Mouse (Mus musculus) lung, embryonic 16.5 days (tissue): ENCODE measurements around the gene Magi2. TPM values are rescaled to one million over a fixed set of nuclear protein-coding genes. Genes with fewer than 3 reads are reported as not detected.

Experiments used
- ATAC-seq: fragments of 200-750 bp; cut with Nextera tagmentation; 2 replicates; pipeline ENCODE4 v1.8.0; 2017; ENCODE audit warnings: low read depth, mild to moderate bottlenecking, moderate library complexity
- H3K27ac ChIP-seq: fragments of 300-500 bp; sonication (generic); 2 replicates; pipeline ENCODE4 v1.5.1; 2014; ENCODE audit warnings: mild to moderate bottlenecking, control low read depth, low read length
- H3K27me3 ChIP-seq: fragments of 300-500 bp; sonication (generic); 2 replicates; pipeline ENCODE4 v1.6.1; 2014; ENCODE audit warnings: low read depth, low read length, mixed read lengths; ENCODE audit not compliant: control insufficient read depth, insufficient read depth
- H3K36me3 ChIP-seq: fragments of 300-500 bp; sonication (generic); 2 replicates; pipeline ENCODE4 v1.6.1; 2014; ENCODE audit warnings: low read length; ENCODE audit not compliant: control insufficient read depth, insufficient read depth
- H3K4me1 ChIP-seq: fragments of 300-500 bp; sonication (generic); replicated peaks from 2 replicates; pipeline ENCODE4 v1.6.1; 2014; ENCODE audit warnings: low read length, mixed read lengths; ENCODE audit not compliant: control insufficient read depth, insufficient read depth
- H3K4me2 ChIP-seq: fragments of 300-500 bp; sonication (generic); 2 replicates; pipeline ENCODE4 v1.6.1; 2014; ENCODE audit warnings: low read depth, low read length, control low read depth
- H3K4me3 ChIP-seq: fragments of 300-500 bp; sonication (generic); 2 replicates; pipeline ENCODE4 v1.5.1; 2014; ENCODE audit warnings: mild to moderate bottlenecking, low read length, control low read depth
- H3K9ac ChIP-seq: fragments of 300-500 bp; sonication (generic); 2 replicates; pipeline ENCODE4 v1.6.1; 2014; ENCODE audit warnings: low read length, control low read depth
- H3K9me3 ChIP-seq: fragments of 300-500 bp; sonication (generic); 2 replicates; pipeline ENCODE4 v1.6.1; 2016; ENCODE audit warnings: low read length; ENCODE audit not compliant: control insufficient read depth
- WGBS: fragments of 180-500 bp; shearing (Covaris S2); extraction: QIAGEN DNeasy Blood & Tissue Kit; methylation state at CpG from one replicate; pipeline ENCODE4 v1.1.7; 2014; 5-methylcytosine and 5-hydroxymethylcytosine counted together
- polyA plus RNA-seq: library from polyadenylated mRNA; unstranded; fragments of >200 nt; fragmentation: Nextera tagmentation; extraction: Ambion mirVana; gene quantifications from 2 replicates; pipeline ENCODE4 v1.2.1, GENCODE M21; 2015

Magi2 gene
- polyA plus RNA-seq, 1 experiment from 2014 or later: 2.5 TPM

DNA sequence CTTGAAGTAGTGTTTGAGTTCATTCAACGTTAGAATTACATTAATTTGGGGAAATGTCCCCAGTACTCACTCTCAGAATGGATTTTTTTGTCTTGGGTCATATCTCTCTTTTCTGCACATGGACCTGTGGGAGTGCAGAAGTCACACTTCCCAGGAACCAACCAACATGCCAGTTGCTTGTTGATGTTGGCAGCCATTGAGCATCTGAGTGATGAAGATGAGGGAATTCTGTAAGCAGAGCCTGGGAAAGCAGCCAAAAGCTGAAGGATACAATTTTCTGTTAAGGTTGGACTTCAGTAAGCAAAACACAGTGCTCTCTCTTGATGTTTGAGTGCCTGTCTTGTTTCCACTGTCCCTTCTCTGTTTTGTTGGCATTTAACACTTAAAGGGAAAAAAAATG lies 1102.1 kb downstream of the Magi2 start:
- no peak for ATAC-seq
- H3K4me2 ChIP-seq: no peak overlapping the region
- no peaks in the 10 kb centered on the region for H3K27me3 ChIP-seq
- 33% methylated on average over 1 of the region's 1 CpGs for WGBS
- no peak overlapping the region for H3K4me3 ChIP-seq
- no peak overlapping the region for H3K27ac ChIP-seq
- H3K9me3 ChIP-seq: no peaks in the 10 kb centered on the region
- H3K9ac ChIP-seq: no peak overlapping the region
- H3K36me3 ChIP-seq: no peaks in the 10 kb centered on the region
- no peaks in the 10 kb centered on the region for H3K4me1 ChIP-seq

DNA sequence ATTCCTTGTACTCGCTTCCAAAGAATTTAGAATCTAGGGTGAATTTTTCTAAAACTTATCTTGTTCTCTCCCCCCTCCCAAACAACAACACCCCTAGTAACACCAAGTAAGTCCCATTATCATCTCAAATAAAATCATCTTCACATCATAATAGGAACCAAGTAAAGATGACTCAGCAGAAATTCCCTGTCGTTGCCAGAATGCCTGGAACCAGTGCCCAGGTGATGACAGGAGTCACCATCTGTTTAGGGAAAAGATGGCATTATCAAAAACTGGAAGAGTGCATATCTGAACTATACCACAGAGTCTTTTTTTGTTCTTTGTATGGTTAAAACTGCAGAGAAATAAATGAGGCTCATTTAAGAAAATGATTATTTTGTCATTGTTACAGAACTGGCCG lies 1103.2 kb downstream of the Magi2 start:
- no peak overlapping the region for H3K27ac ChIP-seq
- H3K36me3 ChIP-seq: no peaks in the 10 kb centered on the region
- H3K4me2 ChIP-seq: no peak overlapping the region
- no peaks in the 10 kb centered on the region for H3K9me3 ChIP-seq
- no peak for ATAC-seq
- no peak overlapping the region for H3K9ac ChIP-seq
- 70% methylated on average over 3 of the region's 3 CpGs for WGBS
- no peak overlapping the region for H3K4me3 ChIP-seq
- no peaks in the 10 kb centered on the region for H3K27me3 ChIP-seq
- no peaks in the 10 kb centered on the region for H3K4me1 ChIP-seq

DNA sequence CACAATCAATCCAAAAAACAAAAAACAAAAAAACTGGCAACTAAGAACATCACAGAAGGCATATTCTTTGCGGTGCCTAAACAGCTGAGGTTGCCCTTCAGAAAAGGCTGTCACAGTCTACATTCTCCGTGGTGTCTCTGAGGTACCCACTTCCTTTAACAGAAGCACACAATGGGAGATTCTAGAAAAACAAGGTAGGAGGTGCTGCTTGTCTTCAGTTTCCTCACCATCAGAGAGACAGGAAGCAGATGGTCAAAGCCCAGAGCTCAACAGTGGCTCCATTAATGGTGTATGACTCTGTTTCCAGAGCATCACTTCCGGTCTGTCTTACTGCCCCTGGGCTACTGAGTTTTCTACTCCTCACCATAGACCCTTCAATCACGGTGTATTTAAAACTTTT lies 1105.7 kb downstream of the Magi2 start:
- H3K4me3 ChIP-seq: no peak overlapping the region
- no peak overlapping the region for H3K27ac ChIP-seq
- no peaks in the 10 kb centered on the region for H3K27me3 ChIP-seq
- H3K36me3 ChIP-seq: no peaks in the 10 kb centered on the region
- H3K9me3 ChIP-seq: no peaks in the 10 kb centered on the region
- no peak for ATAC-seq
- no peak overlapping the region for H3K4me2 ChIP-seq
- WGBS: 74% methylated on average over 4 of the region's 4 CpGs
- H3K9ac ChIP-seq: no peak overlapping the region
- no peaks in the 10 kb centered on the region for H3K4me1 ChIP-seq

DNA sequence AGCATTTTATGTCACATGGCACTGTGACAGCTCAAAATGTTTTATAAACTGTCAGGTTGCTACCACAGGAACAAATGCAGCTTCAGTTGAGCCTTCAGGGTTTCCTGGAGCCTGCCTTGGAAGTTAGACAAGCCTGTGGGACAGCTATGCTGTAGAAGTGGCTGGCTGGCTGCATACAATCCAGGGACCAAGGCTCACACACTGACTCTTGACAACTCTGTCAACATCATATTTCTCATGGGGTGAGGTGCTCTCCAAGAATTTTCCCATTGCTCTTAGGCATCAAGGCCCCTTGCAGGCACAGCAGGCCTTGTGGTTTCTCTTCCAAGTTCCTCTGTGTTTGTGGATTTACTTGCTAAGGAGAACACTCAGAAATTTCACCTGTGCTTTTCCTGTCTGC lies 1107.7 kb downstream of the Magi2 start:
- H3K27me3 ChIP-seq: no peaks in the 10 kb centered on the region
- no peak overlapping the region for H3K9ac ChIP-seq
- H3K36me3 ChIP-seq: no peaks in the 10 kb centered on the region
- no peak overlapping the region; the same call in 1 of the 2 replicates for H3K27ac ChIP-seq
- H3K9me3 ChIP-seq: no peaks in the 10 kb centered on the region
- H3K4me1 ChIP-seq: no peaks in the 10 kb centered on the region
- ATAC-seq: peak; percentile 87
- H3K4me2 ChIP-seq: no peak overlapping the region
- H3K4me3 ChIP-seq: no peak overlapping the region

DNA sequence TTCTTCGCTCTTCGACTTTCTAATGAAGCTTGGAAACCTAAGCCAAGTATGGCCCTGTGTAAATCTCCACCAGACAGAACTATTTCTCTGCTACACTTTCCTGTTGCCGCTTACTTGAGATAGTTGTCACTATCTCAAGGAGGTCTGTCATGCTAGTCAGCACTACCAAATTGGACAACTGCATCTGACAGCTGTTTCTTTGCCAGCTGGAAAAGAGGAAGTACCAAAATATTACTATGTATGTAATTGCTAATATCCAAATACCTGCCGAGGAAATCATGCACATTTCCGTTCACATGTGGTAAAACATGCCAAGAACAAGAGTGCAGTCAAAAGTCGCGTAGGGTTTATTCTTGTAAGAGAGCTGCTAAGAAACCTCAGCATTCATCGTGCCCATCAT lies 1126.1 kb downstream of the Magi2 start:
- Histone ChIP-seq H3K27me3 (no peaks in the 10 kb centered on the region), H3K9me3 (no peaks in the 10 kb centered on the region), H3K36me3 (no peaks in the 10 kb centered on the region), H3K4me1 (no peaks in the 10 kb centered on the region), H3K27ac (no peak overlapping the region), H3K4me2 (no peak overlapping the region), H3K9ac (no peak overlapping the region), H3K4me3 (no peak overlapping the region)
- 80% methylated on average over 8 of the region's 8 CpGs for WGBS
- ATAC-seq: no peak

DNA sequence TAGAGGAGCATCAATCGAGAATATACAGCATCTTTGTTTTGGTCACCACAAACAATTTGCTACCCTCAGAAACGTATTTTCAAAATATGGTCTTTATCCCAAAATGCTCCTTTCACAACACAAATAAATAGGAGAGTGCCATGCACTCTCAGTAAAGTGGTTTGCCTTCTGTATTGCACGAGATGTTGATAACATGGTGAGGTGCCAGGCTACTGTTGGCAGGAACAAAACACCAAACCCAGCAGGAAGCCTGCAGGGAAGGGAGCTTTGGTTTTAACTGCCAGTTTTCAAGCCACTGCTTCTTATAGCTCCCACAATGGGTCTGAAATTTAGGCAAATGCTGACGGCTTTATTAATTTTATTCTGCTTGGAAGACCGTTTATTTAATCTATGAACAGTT lies 1131.6 kb downstream of the Magi2 start:
- Histone ChIP-seq H3K9ac (no peak overlapping the region), H3K27ac (no peak overlapping the region), H3K4me3 (no peak overlapping the region), H3K9me3 (no peaks in the 10 kb centered on the region), H3K4me2 (no peak overlapping the region), H3K4me1 (no peaks in the 10 kb centered on the region), H3K27me3 (no peaks in the 10 kb centered on the region), H3K36me3 (no peaks in the 10 kb centered on the region)
- ATAC-seq: no peak
- WGBS: 68% methylated on average over 5 of the region's 5 CpGs

DNA sequence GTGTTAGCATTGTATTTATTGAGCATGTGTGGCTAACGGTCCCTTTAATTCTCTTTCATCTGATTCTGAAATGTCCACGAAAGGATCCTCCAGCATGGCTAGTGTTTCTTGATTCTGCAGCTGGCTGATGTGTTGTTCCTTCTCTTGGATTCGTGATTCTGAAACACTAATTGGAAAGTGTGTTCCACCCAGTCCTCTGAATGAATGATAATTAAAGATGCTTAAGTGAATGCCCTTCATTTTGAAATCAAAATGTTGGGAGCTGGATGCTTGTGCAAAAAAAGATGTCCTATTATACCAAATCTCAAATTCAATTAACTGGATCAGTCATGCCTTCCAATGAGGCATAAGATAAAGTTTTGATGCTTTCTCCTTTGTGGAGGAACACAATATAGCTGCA lies 1132.2 kb downstream of the Magi2 start:
- H3K36me3 ChIP-seq: no peaks in the 10 kb centered on the region
- H3K4me3 ChIP-seq: no peak overlapping the region
- no peaks in the 10 kb centered on the region for H3K9me3 ChIP-seq
- H3K4me1 ChIP-seq: no peaks in the 10 kb centered on the region
- H3K27me3 ChIP-seq: no peaks in the 10 kb centered on the region
- no peak overlapping the region for H3K9ac ChIP-seq
- no peak for ATAC-seq
- WGBS: 71% methylated on average over 3 of the region's 3 CpGs
- no peak overlapping the region for H3K4me2 ChIP-seq
- H3K27ac ChIP-seq: no peak overlapping the region

DNA sequence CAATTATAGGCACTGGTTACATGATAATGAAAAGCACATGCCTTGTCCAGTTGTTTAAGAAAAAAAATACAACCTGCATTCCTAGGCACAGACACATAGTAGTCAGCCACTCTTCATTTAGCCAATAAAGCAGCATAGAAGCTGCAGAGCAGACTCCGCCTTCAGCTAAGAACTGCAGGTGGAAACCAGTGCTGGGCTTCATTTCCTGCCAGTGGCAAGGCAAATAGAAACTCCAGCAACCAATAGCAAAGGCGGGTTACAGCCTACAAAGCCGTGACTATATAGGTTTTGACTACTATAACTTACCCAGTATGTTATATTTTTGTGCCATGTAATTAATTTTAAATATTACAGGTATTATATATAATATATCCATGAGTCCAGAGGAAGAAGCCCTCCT lies 1135.3 kb downstream of the Magi2 start:
- H3K27ac ChIP-seq: no peak overlapping the region
- no peaks in the 10 kb centered on the region for H3K27me3 ChIP-seq
- no peak overlapping the region for H3K4me2 ChIP-seq
- H3K4me3 ChIP-seq: no peak overlapping the region
- no peaks in the 10 kb centered on the region for H3K9me3 ChIP-seq
- H3K36me3 ChIP-seq: no peaks in the 10 kb centered on the region
- H3K9ac ChIP-seq: no peak overlapping the region
- WGBS: 81% methylated on average over 3 of the region's 3 CpGs
- no peaks in the 10 kb centered on the region for H3K4me1 ChIP-seq
- no peak for ATAC-seq

DNA sequence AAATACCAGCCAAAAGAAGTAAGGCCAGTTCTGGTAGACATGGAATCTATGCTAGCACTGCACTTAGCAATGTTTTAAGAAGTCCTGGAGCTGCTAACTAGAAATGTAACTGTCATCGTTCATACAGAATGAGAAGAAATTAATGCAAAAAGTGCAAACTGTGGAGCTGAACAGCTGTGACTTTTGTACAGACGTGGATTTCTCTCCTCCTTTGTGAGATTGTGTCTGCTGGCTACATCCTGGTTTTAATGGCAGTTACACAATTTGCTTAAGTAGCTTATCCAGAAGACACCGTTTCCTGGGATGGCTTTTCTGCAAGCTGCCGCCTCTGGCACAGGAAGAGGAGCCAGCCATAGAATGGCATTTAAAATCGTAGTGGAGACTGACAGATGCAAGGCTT lies 1136.4 kb downstream of the Magi2 start:
- H3K27ac ChIP-seq: no peak overlapping the region
- no peak overlapping the region for H3K4me3 ChIP-seq
- WGBS: 49% methylated on average over 5 of the region's 5 CpGs
- H3K27me3 ChIP-seq: no peaks in the 10 kb centered on the region
- no peak for ATAC-seq
- H3K9ac ChIP-seq: no peak overlapping the region
- H3K4me1 ChIP-seq: no peaks in the 10 kb centered on the region
- H3K9me3 ChIP-seq: no peaks in the 10 kb centered on the region
- no peaks in the 10 kb centered on the region for H3K36me3 ChIP-seq
- no peak overlapping the region for H3K4me2 ChIP-seq

DNA sequence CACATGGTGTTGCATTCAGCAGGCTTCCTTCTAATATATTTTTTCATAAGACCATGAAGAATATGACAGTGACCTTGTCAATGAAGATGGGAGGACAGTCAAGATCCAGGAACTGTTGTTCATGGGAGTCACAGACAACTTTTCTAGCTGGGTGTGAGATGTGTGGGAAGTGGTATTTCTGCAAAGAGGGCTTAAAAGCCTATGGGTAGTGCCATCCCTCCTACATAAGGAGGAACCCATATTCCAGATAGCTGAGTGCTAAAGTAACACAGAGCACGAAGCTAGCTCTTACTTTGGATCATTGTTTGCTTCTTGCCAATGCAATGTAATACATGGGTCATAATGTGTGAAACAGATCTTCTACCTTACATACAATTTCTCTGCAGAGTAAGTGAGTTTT lies 1146.8 kb downstream of the Magi2 start:
- H3K4me1 ChIP-seq: no peaks in the 10 kb centered on the region
- no peak overlapping the region for H3K4me2 ChIP-seq
- H3K27me3 ChIP-seq: no peaks in the 10 kb centered on the region
- H3K9me3 ChIP-seq: no peaks in the 10 kb centered on the region
- no peak for ATAC-seq
- no peaks in the 10 kb centered on the region for H3K36me3 ChIP-seq
- no peak overlapping the region for H3K4me3 ChIP-seq
- 58% methylated on average over 1 of the region's 1 CpGs for WGBS
- H3K27ac ChIP-seq: no peak overlapping the region
- no peak overlapping the region for H3K9ac ChIP-seq
